Mouse (Mus musculus) heart, postnatal 0 days (tissue): ENCODE data around the gene Hyal3. TPM values are rescaled to one million over a fixed set of nuclear protein-coding genes. Genes with fewer than 3 reads are reported as not detected.
A peak's percentile ranks its signal among the peaks of the same experiment; 100 is the strongest.

Source experiments
- ATAC-seq: fragments of 200-750 bp; cut with Nextera tagmentation; 2 replicates; pipeline ENCODE4 v1.8.0; 2017; ENCODE audit warnings: low read depth, moderate number of reproducible peaks, moderate library complexity; ENCODE audit not compliant: insufficient read depth
- DNase-seq: peaks from one replicate; pipeline ENCODE4 v3.0.0-alpha.2; 2016; ENCODE audit warnings: low spot score
- H3K27ac ChIP-seq: fragments of 300-500 bp; sonication (generic); 2 replicates; pipeline ENCODE4 v1.5.1; 2014; ENCODE audit warnings: low read depth, mild to moderate bottlenecking
- H3K27me3 ChIP-seq: fragments of 300-500 bp; sonication (generic); 2 replicates; pipeline ENCODE4 v1.6.1; 2014; ENCODE audit warnings: low read length, mixed read lengths; ENCODE audit not compliant: control insufficient read depth, insufficient read depth
- H3K36me3 ChIP-seq: fragments of 300-500 bp; sonication (generic); replicated peaks from 2 replicates; pipeline ENCODE4 v1.6.1; 2014; ENCODE audit warnings: low read length, mixed read lengths; ENCODE audit not compliant: control insufficient read depth, insufficient read depth
- H3K4me1 ChIP-seq: fragments of 300-500 bp; sonication (generic); 2 replicates; pipeline ENCODE4 v1.6.1; 2014; ENCODE audit warnings: antibody characterized with exemption; ENCODE audit not compliant: control insufficient read depth, insufficient read depth
- H3K4me2 ChIP-seq: fragments of 300-500 bp; sonication (generic); 2 replicates; pipeline ENCODE4 v1.6.1; 2014; ENCODE audit warnings: low read depth, mild to moderate bottlenecking, low read length, moderate library complexity
- H3K4me3 ChIP-seq: fragments of 300-500 bp; sonication (generic); 2 replicates; pipeline ENCODE4 v1.5.1; 2014; ENCODE audit warnings: low read depth, low read length
- H3K9ac ChIP-seq: fragments of 300-500 bp; sonication (generic); replicated peaks from 2 replicates; pipeline ENCODE4 v1.6.1; 2014; ENCODE audit warnings: low read depth, low read length, mixed read lengths
- H3K9me3 ChIP-seq: fragments of 300-500 bp; sonication (generic); replicated peaks from 2 replicates; pipeline ENCODE4 v1.6.1; 2016; ENCODE audit warnings: low read length; ENCODE audit not compliant: control insufficient read depth
- CTCF ChIP-seq: IDR thresholded peaks from 2 replicates; pipeline ENCODE4 v1.5.1; 2016; ENCODE audit warnings: antibody characterized with exemption, control low read depth, low read depth
- EP300 ChIP-seq: IDR thresholded peaks from 2 replicates; pipeline ENCODE4 v1.6.1; 2016; ENCODE audit warnings: antibody characterized with exemption, low read depth
- WGBS: fragments of 180-500 bp; shearing (Covaris S2); extraction: QIAGEN DNeasy Blood & Tissue Kit; methylation state at CpG from one replicate; pipeline ENCODE4 v1.1.7; 2014; 5-methylcytosine and 5-hydroxymethylcytosine counted together
- polyA plus RNA-seq: library from polyadenylated mRNA; unstranded; fragments of >200 nt; fragmentation: Nextera tagmentation; extraction: Ambion mirVana; gene quantifications from 2 replicates; pipeline ENCODE4 v1.2.1, GENCODE M21; 2015
- total RNA-seq: library from RNA; depleted of rRNA; stranded (reverse); fragments of >200 nt; gene quantifications from 2 replicates; pipeline ENCODE4 v1.2.3, GENCODE M21; 2014; ENCODE audit warnings: low replicate concordance

Hyal3 gene
- total and polyA plus RNA-seq, 2 experiments from 2014 or later: 0.44 to 0.65 TPM

DNA sequence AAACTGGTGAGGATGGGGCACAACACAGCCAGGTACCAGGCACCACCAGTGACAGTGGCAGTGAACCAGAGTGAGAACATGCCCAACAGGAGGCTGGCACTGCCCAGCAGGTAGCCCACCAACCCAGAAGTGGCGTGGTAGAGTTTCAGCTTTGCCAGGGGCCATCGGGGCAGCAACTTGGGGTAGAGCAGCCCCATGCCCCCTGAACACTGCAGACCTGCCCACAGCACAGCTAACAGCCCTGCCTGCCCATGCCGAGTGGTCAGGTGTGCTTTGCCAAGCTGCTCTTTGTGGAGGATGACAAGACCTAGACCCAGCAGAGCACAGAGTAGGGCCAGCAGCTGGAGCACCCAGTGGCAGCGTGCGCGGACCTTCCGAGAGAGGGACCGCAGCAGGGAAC lies 40.7 kb upstream of the Hyal3 start:
- H3K9ac ChIP-seq: no peak overlapping the region
- no peak overlapping the region for H3K27ac ChIP-seq
- peaks cover 47% of the 10 kb centered on the region for H3K36me3 ChIP-seq
- H3K9me3 ChIP-seq: no peaks in the 10 kb centered on the region
- DNase-seq (no peak), ATAC-seq (no peak)
- no peak for TF ChIP-seq EP300
- TF ChIP-seq CTCF: no peak
- H3K4me1 ChIP-seq: peaks cover 38% of the 10 kb centered on the region
- WGBS: 94% methylated on average over 8 of the region's 8 CpGs
- no peak overlapping the region for H3K4me3 ChIP-seq
- no peaks in the 10 kb centered on the region for H3K27me3 ChIP-seq
- H3K4me2 ChIP-seq: no peak overlapping the region

DNA sequence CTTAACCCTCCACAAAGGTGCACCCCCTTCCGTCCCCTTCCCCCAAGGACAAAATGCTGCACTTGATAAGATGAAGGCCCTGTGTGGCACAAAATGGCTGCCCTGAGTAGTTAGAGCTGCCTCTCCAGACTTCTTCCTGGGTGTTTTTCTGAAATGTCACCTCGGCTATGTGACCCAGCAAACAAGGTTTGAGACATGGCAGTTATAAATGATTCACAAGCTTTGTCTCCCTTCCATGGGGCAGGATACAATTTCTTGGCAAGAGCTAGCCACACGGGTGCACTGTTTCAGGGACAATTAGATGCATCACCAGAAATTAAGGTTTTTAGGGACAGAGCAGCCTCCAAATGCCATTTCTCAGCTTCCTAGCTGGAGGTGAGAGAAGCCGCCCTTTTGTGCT lies 40.2 kb upstream of the Hyal3 start:
- ATAC-seq (no peak), DNase-seq (no peak)
- Histone ChIP-seq H3K4me1 (peaks cover 34% of the 10 kb centered on the region), H3K9me3 (no peaks in the 10 kb centered on the region), H3K4me3 (no peak overlapping the region), H3K4me2 (no peak overlapping the region), H3K36me3 (peaks cover 47% of the 10 kb centered on the region), H3K27me3 (no peaks in the 10 kb centered on the region), H3K9ac (no peak overlapping the region), H3K27ac (no peak overlapping the region)
- TF ChIP-seq CTCF (no peak), EP300 (no peak)
- 61% methylated on average over 4 of the region's 4 CpGs for WGBS

DNA sequence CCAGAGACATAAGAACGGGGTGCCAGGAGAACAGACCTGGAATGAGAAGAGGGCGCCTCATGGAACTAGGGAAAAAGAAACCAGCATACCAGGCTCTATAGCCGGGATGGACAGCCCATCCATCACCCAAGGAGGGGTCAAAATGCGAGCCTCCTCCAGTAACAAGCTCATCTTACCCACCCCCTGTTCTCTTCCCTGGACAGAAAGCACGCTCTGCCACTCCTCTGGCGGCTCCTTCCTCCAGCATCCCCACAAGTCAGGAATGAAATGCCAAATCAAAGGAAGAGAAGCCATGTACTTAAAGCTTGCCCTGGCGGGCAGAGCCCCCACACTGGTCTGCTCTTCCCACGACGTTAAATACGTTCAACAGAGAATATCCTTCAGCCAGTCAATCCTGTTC lies 39.6 kb upstream of the Hyal3 start:
- TF ChIP-seq EP300: no peak
- TF ChIP-seq CTCF: no peak
- H3K36me3 ChIP-seq: peaks cover 47% of the 10 kb centered on the region

DNA sequence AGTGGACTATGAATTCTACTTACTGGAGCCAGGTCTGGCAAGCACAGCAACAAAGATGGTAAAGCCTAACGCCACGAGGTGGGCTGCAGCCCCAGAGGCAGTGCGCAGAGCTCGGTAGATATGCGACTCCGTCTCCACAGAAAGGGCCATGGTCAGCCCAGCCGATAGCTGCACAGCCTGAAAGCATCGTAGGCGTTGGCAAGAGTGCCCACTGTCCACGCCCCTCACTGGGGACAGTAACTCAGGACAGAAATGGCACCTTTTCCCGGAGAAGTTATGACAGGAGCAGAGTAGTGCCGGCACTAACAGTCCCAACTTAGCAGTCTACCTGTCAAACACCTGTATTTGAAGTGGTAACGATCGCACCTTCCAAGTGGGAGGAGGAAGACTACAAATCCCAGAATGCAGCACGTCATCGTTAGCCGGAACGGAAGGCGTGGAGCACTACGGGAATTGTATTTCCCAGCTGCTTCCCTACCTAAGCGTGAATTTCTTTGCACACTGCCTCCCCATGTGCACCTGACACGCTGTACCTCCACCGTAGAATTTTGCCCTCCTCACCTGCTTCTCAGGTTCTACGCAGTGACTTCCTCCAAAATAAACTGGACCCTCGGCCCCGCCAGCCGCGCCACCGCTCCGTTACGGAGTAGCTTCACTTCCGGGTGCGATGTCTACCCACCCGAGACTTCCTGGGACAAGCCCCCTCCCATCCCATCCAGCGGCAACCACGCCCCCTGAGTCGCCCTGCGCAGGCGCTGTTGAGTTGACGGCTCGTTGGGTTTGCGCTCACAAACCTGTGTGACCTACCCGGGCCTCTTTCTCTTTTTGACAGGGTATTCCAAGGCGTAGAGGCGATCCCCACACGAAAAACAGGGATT lies 38.9 kb upstream of the Hyal3 start, which contains the start of the genes Cyb561d2 and Nprl2:
TSS of gene Cyb561d2 (minus strand) at position 720 of the 878 bp plus-strand sequence.
TSS of gene Nprl2 (plus strand) at position 753 of the 878 bp plus-strand sequence.
- Histone ChIP-seq H3K4me2 (peak within 1 kb of the TSS; percentile 91), H3K27ac (peak within 1 kb of the TSS; percentile 26)
- under 1% methylated on average over 46 of the region's 46 CpGs for WGBS

More for the DNA sequence above, 39.6 kb upstream of the Hyal3 start:
- WGBS: 35% methylated on average over 10 of the region's 10 CpGs
- Histone ChIP-seq H3K9ac (no peak overlapping the region), H3K9me3 (no peaks in the 10 kb centered on the region), H3K4me3 (peak overlapping the region; percentile 81), H3K4me1 (peaks cover 29% of the 10 kb centered on the region), H3K4me2 (peak overlapping the region; percentile 91), H3K27ac (no peak overlapping the region), H3K27me3 (no peaks in the 10 kb centered on the region)
- DNase-seq (no peak), ATAC-seq (no peak)

DNA sequence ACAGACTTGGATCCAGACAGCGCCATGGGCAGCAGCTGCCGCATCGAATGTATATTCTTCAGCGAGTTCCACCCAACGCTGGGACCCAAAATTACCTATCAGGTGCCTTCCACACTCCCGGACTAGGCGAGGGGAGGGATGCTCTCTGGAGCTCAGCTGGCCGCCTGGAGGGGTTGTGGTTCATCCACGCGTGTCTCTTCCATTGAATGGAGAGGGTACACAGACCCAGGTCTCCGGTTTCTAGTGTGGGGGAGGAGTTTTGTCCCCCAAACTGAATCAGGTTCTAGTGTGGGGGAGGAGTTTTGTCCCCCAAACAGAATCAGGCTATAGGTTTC lies 38.3 kb upstream of the Hyal3 start:
- no peak for DNase-seq
- ATAC-seq: no peak
- TF ChIP-seq CTCF (no peak), EP300 (no peak)
- Histone ChIP-seq H3K4me3 (peak overlapping the region; percentile 81), H3K9ac (peak overlapping the region; percentile 56), H3K4me1 (peaks cover 26% of the 10 kb centered on the region), H3K27ac (peak overlapping the region; percentile 26; the same call in 1 of the 2 replicates), H3K9me3 (no peaks in the 10 kb centered on the region), H3K27me3 (no peaks in the 10 kb centered on the region), H3K4me2 (peak overlapping the region; percentile 91), H3K36me3 (peaks cover 38% of the 10 kb centered on the region)
- WGBS: under 1% methylated on average over 11 of the region's 11 CpGs

More for the DNA sequence above, 38.9 kb upstream of the Hyal3 start, which contains the start of the genes Cyb561d2 and Nprl2:
- DNase-seq: peak; percentile 90
- Histone ChIP-seq H3K9ac (peak within 1 kb of the TSS; percentile 56), H3K36me3 (peaks cover 44% of the 10 kb centered on the region), H3K9me3 (no peaks in the 10 kb centered on the region), H3K4me3 (peak within 1 kb of the TSS; percentile 81), H3K27me3 (no peaks in the 10 kb centered on the region), H3K4me1 (peaks cover 27% of the 10 kb centered on the region)
- TF ChIP-seq CTCF (no peak), EP300 (no peak)
- ATAC-seq: peak; percentile 89
